Mouse (Mus musculus) cerebellum, adult 2 months (tissue): ENCODE results near the gene Vsnl1.

Experiments used
- CTCF ChIP-seq: fragments of 200-500 bp; IDR thresholded peaks from 2 replicates; pipeline ENCODE4 v1.5.1; 2011; ENCODE audit warnings: low read depth, mild to moderate bottlenecking, control low read depth, low read length, moderate library complexity, borderline replicate concordance; ENCODE audit not compliant: insufficient read depth
- POLR2A ChIP-seq: fragments of 200-500 bp; IDR thresholded peaks from 2 replicates; pipeline ENCODE4 v1.6.1; 2011; ENCODE audit warnings: low read length, control low read depth, borderline replicate concordance; ENCODE audit not compliant: insufficient read depth

GRCm38 (mm10) chr12:11418112-11418511, 18.3 kb downstream of the Vsnl1 start:
- no peak for TF ChIP-seq CTCF
- no peak for TF ChIP-seq POLR2A
